Mouse (Mus musculus) MEL (cell line): ENCODE data around the gene Epb41l2. TPM values are rescaled to one million over a fixed set of nuclear protein-coding genes. Genes with fewer than 3 reads are reported as not detected.

Experiments
- DNase-seq: peaks from one replicate; pipeline ENCODE4 v3.0.0; 2011; ENCODE audit warnings: low read depth, low spot score
- H3K27ac ChIP-seq: 2 replicates; pipeline ENCODE4 v1.5.1; 2012; ENCODE audit warnings: low read depth, mild to moderate bottlenecking, control low read depth, low read length, moderate library complexity; ENCODE audit not compliant: control insufficient read depth
- H3K27me3 ChIP-seq, 2 experiments: fragments of 150-350 bp in 1 of 2; sonication (generic) in 1 of 2; 2 replicates each; pipeline ENCODE4 v1.6.1; 2012; ENCODE audit warnings: low read length in 2 of 2, mild to moderate bottlenecking in 2 of 2, improper control_type of control experiment in 1 of 2, moderate library complexity in 1 of 2; ENCODE audit not compliant: insufficient read depth in 2 of 2, control insufficient read depth in 1 of 2
- H3K36me3 ChIP-seq, 2 experiments: 2 replicates each; pipeline ENCODE4 v1.6.1; 2012 to 2014; ENCODE audit warnings: low read length in 2 of 2, improper control_type of control experiment in 1 of 2, inconsistent platforms in 1 of 2, mild to moderate bottlenecking in 1 of 2; ENCODE audit not compliant: insufficient read depth in 2 of 2, control insufficient read depth in 1 of 2
- H3K4me1 ChIP-seq, 2 experiments: fragments of 150-350 bp in 1 of 2; sonication (generic) in 1 of 2; 2 replicates each; pipeline ENCODE4 v1.6.1; 2012; ENCODE audit warnings: low read length in 2 of 2, improper control_type of control experiment in 1 of 2, mild to moderate bottlenecking in 1 of 2; ENCODE audit not compliant: insufficient read depth in 2 of 2, control insufficient read depth in 1 of 2
- H3K4me3 ChIP-seq, 2 experiments: fragments of 150-350 bp in 1 of 2; sonication (generic) in 1 of 2; 2 replicates each; pipeline ENCODE4 v1.5.1; 2012; ENCODE audit warnings: low read depth in 2 of 2, low read length in 2 of 2, mild to moderate bottlenecking in 2 of 2, moderate library complexity in 2 of 2, control low read depth in 1 of 2, improper control_type of control experiment in 1 of 2; ENCODE audit not compliant: control insufficient read depth in 1 of 2, insufficient read depth in 1 of 2
- H3K79me2 ChIP-seq: 2 replicates; pipeline ENCODE4 v1.6.1; 2012; ENCODE audit warnings: mild to moderate bottlenecking, low read length, moderate library complexity; ENCODE audit not compliant: control insufficient read depth, poor library complexity, insufficient read depth
- H3K9ac ChIP-seq: 2 replicates; pipeline ENCODE4 v1.6.1; 2012; ENCODE audit warnings: low read depth, mild to moderate bottlenecking, control low read depth, low read length, moderate library complexity; ENCODE audit not compliant: control insufficient read depth, poor library complexity, severe bottlenecking
- H3K9me3 ChIP-seq: fragments of 150-350 bp; sonication (generic); replicated peaks from 2 replicates; pipeline ENCODE4 v1.6.1; 2012; ENCODE audit warnings: mild to moderate bottlenecking, low read length, improper control_type of control experiment, moderate library complexity; ENCODE audit not compliant: insufficient read depth
- BHLHE40 ChIP-seq: IDR thresholded peaks from 2 replicates; pipeline ENCODE4 v1.6.1; 2012; ENCODE audit warnings: low read depth, mild to moderate bottlenecking, inconsistent platforms, low read length, improper control_type of control experiment, borderline replicate concordance
- CHD2 ChIP-seq: IDR thresholded peaks from 2 replicates; pipeline ENCODE4 v1.6.1; 2011; ENCODE audit warnings: low read length, improper control_type of control experiment
- E2F4 ChIP-seq: IDR thresholded peaks from 2 replicates; pipeline ENCODE4 v1.6.1; 2011; ENCODE audit warnings: low read depth, low read length, improper control_type of control experiment, borderline replicate concordance
- ELF1 ChIP-seq: IDR thresholded peaks from 2 replicates; pipeline ENCODE4 v1.6.1; 2014; ENCODE audit warnings: low read depth, mild to moderate bottlenecking, inconsistent platforms, low read length, improper control_type of control experiment, moderate library complexity
- EP300 ChIP-seq, 2 experiments: IDR thresholded peaks; 2 replicates each; pipeline ENCODE4 v1.6.1; 2011; ENCODE audit warnings: improper control_type of control experiment in 2 of 2, low read length in 2 of 2, low read depth in 1 of 2, mild to moderate bottlenecking in 1 of 2
- ETS1 ChIP-seq: IDR thresholded peaks from 2 replicates; pipeline ENCODE4 v1.6.1; 2012; ENCODE audit warnings: low read depth, mild to moderate bottlenecking, inconsistent platforms, low read length, improper control_type of control experiment, moderate library complexity
- GATA1 ChIP-seq: IDR thresholded peaks from 2 replicates; pipeline ENCODE4 v1.6.1; 2011; ENCODE audit warnings: low read depth, low read length, improper control_type of control experiment
- JUND ChIP-seq: IDR thresholded peaks from 2 replicates; pipeline ENCODE4 v1.6.1; 2011; ENCODE audit warnings: low read depth, mild to moderate bottlenecking, improper control_type of control experiment, low read length
- KAT2A ChIP-seq: conservative IDR thresholded peaks from 2 replicates; pipeline ENCODE4 v1.6.1; 2012; ENCODE audit warnings: low read depth, low read length, improper control_type of control experiment, inconsistent platforms
- MAX ChIP-seq: IDR thresholded peaks from 2 replicates; pipeline ENCODE4 v1.6.1; 2011; ENCODE audit warnings: low read length, improper control_type of control experiment
- MAZ ChIP-seq: IDR thresholded peaks from 2 replicates; pipeline ENCODE4 v1.6.1; 2012; ENCODE audit warnings: low read depth, mild to moderate bottlenecking, inconsistent platforms, low read length, improper control_type of control experiment
- MEF2A ChIP-seq: IDR thresholded peaks from 2 replicates; pipeline ENCODE4 v1.6.1; 2014; ENCODE audit warnings: low read depth, mild to moderate bottlenecking, inconsistent platforms, low read length, improper control_type of control experiment; ENCODE audit not compliant: poor library complexity, insufficient replicate concordance, severe bottlenecking; ENCODE audit errors: extremely low read depth
- MXI1 ChIP-seq: IDR thresholded peaks from 2 replicates; pipeline ENCODE4 v1.6.1; 2011; ENCODE audit warnings: mild to moderate bottlenecking, low read depth, low read length, improper control_type of control experiment
- MYB ChIP-seq: IDR thresholded peaks from 2 replicates; pipeline ENCODE4 v1.6.1; 2011; ENCODE audit warnings: mild to moderate bottlenecking, low read depth, low read length, improper control_type of control experiment
- NELFE ChIP-seq: IDR thresholded peaks from 2 replicates; pipeline ENCODE4 v1.6.1; 2011; ENCODE audit warnings: low read depth, low read length, improper control_type of control experiment
- NRF1 ChIP-seq: IDR thresholded peaks from 2 replicates; pipeline ENCODE4 v1.6.1; 2014; ENCODE audit warnings: low read depth, mild to moderate bottlenecking, inconsistent platforms, low read length, improper control_type of control experiment, moderate library complexity; ENCODE audit not compliant: poor library complexity, insufficient read depth, severe bottlenecking
- POLR2AphosphoS2 ChIP-seq: IDR thresholded peaks from 2 replicates; pipeline ENCODE4 v1.6.1; 2011; ENCODE audit warnings: low read length, improper control_type of control experiment
- RAD21 ChIP-seq: IDR thresholded peaks from 2 replicates; pipeline ENCODE4 v1.6.1; 2011; ENCODE audit warnings: mild to moderate bottlenecking, low read depth, low read length, improper control_type of control experiment
- SIN3A ChIP-seq: IDR thresholded peaks from 2 replicates; pipeline ENCODE4 v1.6.1; 2012; ENCODE audit warnings: low read length, improper control_type of control experiment, inconsistent platforms
- SMC3 ChIP-seq: IDR thresholded peaks from 2 replicates; pipeline ENCODE4 v1.6.1; 2011; ENCODE audit warnings: low read depth, low read length, improper control_type of control experiment
- TBP ChIP-seq: IDR thresholded peaks from 2 replicates; pipeline ENCODE4 v1.8.0; 2011; ENCODE audit warnings: low read depth, low read length, improper control_type of control experiment
- TCF12 ChIP-seq: IDR thresholded peaks from 2 replicates; pipeline ENCODE4 v1.6.1; 2014; ENCODE audit warnings: low read depth, mild to moderate bottlenecking, inconsistent platforms, low read length, improper control_type of control experiment, moderate library complexity
- USF1 ChIP-seq: IDR thresholded peaks from 2 replicates; pipeline ENCODE4 v1.6.1; 2014; ENCODE audit warnings: low read depth, mild to moderate bottlenecking, inconsistent platforms, low read length, improper control_type of control experiment, moderate library complexity
- USF2 ChIP-seq, 2 experiments: IDR thresholded peaks; 2 replicates each; pipeline ENCODE4 v1.6.1; 2011 to 2012; ENCODE audit warnings: improper control_type of control experiment in 2 of 2, low read length in 2 of 2, borderline replicate concordance in 1 of 2, inconsistent platforms in 1 of 2, low read depth in 1 of 2, mild to moderate bottlenecking in 1 of 2; ENCODE audit not compliant: insufficient read depth in 1 of 2
- ZKSCAN1 ChIP-seq: IDR thresholded peaks from 2 replicates; pipeline ENCODE4 v1.6.1; 2012; ENCODE audit warnings: low read depth, mild to moderate bottlenecking, inconsistent platforms, low read length, improper control_type of control experiment, moderate library complexity
- ZMIZ1 ChIP-seq: IDR thresholded peaks from 2 replicates; pipeline ENCODE4 v1.6.1; 2012; ENCODE audit warnings: low read depth, mild to moderate bottlenecking, inconsistent platforms, low read length, improper control_type of control experiment, moderate library complexity
- polyA plus RNA-seq, 2 experiments: library from polyadenylated mRNA; stranded (reverse) in 1 of 2; unstranded in 1 of 2; fragments of >175 nt in 1 of 2; fragments of >200 nt in 1 of 2; gene quantifications; 2 replicates each; pipeline versions ENCODE4 v1.2.1 to v1.2.4; 2012; ENCODE audit warnings: low replicate concordance in 2 of 2, low read depth in 1 of 2; ENCODE audit not compliant: insufficient read length in 2 of 2, insufficient read depth in 1 of 2, missing spikeins in 1 of 2
- total RNA-seq: library from RNA; depleted of rRNA; stranded (reverse); fragments of 300-350 nt; gene quantifications from 2 replicates; pipeline ENCODE4 v1.2.3, GENCODE M21; 2012

The Epb41l2 gene
- total and polyA plus RNA-seq, 3 experiments: 4.7 to 23.7 TPM; not detected in 1

- Histone ChIP-seq H3K27me3 (no peaks in the 10 kb centered on the region), H3K36me3 (0 out of 4 replicates have a peak, but pooled peaks cover 0 to 2% of the 10 kb centered on the region in 2 experiments), H3K79me2 (no peaks in the 10 kb centered on the region), H3K4me3 (no peak overlapping the region), H3K27ac (no peak overlapping the region), H3K9ac (no peak overlapping the region), H3K9me3 (no peaks in the 10 kb centered on the region), H3K4me1 (peaks cover 0 to 2% of the 10 kb centered on the region in 2 experiments; a peak in 2 of 4 replicates)
- no peak for TF ChIP-seq CHD2
- no peak for TF ChIP-seq MXI1
- no peak for TF ChIP-seq ZKSCAN1
- DNase-seq: no peak
Observed at GRCm38 (mm10) chr10:25539771-25540168, 180.2 kb downstream of the Epb41l2 start.

GRCm38 (mm10) chr10:25541097-25541496 lies 181.5 kb downstream of the Epb41l2 start:
- H3K4me1 ChIP-seq: peaks cover 0 to 2% of the 10 kb centered on the region in 2 experiments; a peak in 2 of 4 replicates
- H3K9me3 ChIP-seq: no peaks in the 10 kb centered on the region
- peak; percentile 17 for DNase-seq
- TF ChIP-seq TBP (no peak), JUND (no peak), TCF12 (peak; percentile 76), NELFE (no peak), ZKSCAN1 (no peak), RAD21 (no peak), NRF1 (no peak), ETS1 (peak; percentile 14; the same call in 1 of the 2 replicates), EP300 (IDR thresholded peaks at IDR 0.05; ENCODE audit: low read depth in 1 of 2, low read length in 2 of 2) (peak; percentile 38 to 65; a peak in 2 of 4 replicates), USF2 (IDR thresholded peaks at IDR 0.05; ENCODE audit: borderline replicate concordance in 1 of 2, insufficient read depth in 1 of 2, low read depth in 1 of 2, low read length in 2 of 2) (no peak), GATA1 (peak; percentile 28; the same call in 1 of the 2 replicates), ZMIZ1 (no peak)
- H3K27ac ChIP-seq: no peak overlapping the region
- H3K27me3 ChIP-seq: no peaks in the 10 kb centered on the region
- no peak overlapping the region for H3K9ac ChIP-seq
- H3K4me3 ChIP-seq: no peak overlapping the region
- no peaks in the 10 kb centered on the region for H3K79me2 ChIP-seq
- 0 out of 4 replicates have a peak, but pooled peaks cover 0 to 2% of the 10 kb centered on the region in 2 experiments for H3K36me3 ChIP-seq

- no peak overlapping the region for H3K27ac ChIP-seq
- DNase-seq: no peak
- H3K36me3 ChIP-seq: no peaks in the 10 kb centered on the region
- H3K4me1 ChIP-seq: no peaks in the 10 kb centered on the region
- H3K9me3 ChIP-seq: no peaks in the 10 kb centered on the region
- H3K4me3 ChIP-seq: no peak overlapping the region
- H3K9ac ChIP-seq: no peak overlapping the region
- H3K79me2 ChIP-seq: no peaks in the 10 kb centered on the region
- H3K27me3 ChIP-seq: no peaks in the 10 kb centered on the region
- TF ChIP-seq RAD21: no peak
- TF ChIP-seq MYB: no peak
- no peak for TF ChIP-seq MAZ
- TF ChIP-seq USF1: no peak
- no peak for TF ChIP-seq SMC3
- no peak for TF ChIP-seq SIN3A
- no peak for TF ChIP-seq BHLHE40
- no peak for TF ChIP-seq USF2 (IDR thresholded peaks at IDR 0.05; ENCODE audit: borderline replicate concordance in 1 of 2, insufficient read depth in 1 of 2, low read depth in 1 of 2, low read length in 2 of 2)
- TF ChIP-seq MEF2A: no peak
- no peak for TF ChIP-seq MAX
- no peak for TF ChIP-seq KAT2A
- no peak for TF ChIP-seq ELF1
- TF ChIP-seq TCF12: no peak
- TF ChIP-seq NELFE: no peak
- TF ChIP-seq E2F4: no peak
- no peak for TF ChIP-seq POLR2AphosphoS2
Observed at GRCm38 (mm10) chr10:25552936-25553335, 193.3 kb downstream of the Epb41l2 start.
